Mouse (Mus musculus): ENCODE data around the gene 2610528A11Rik. TPM values are rescaled to one million over a fixed set of nuclear protein-coding genes. Genes with fewer than 3 reads are reported as not detected.

2610528A11Rik gene
- polyA plus RNA-seq, 1 experiment from 2014 or later, result 0.69 TPM

DNA sequence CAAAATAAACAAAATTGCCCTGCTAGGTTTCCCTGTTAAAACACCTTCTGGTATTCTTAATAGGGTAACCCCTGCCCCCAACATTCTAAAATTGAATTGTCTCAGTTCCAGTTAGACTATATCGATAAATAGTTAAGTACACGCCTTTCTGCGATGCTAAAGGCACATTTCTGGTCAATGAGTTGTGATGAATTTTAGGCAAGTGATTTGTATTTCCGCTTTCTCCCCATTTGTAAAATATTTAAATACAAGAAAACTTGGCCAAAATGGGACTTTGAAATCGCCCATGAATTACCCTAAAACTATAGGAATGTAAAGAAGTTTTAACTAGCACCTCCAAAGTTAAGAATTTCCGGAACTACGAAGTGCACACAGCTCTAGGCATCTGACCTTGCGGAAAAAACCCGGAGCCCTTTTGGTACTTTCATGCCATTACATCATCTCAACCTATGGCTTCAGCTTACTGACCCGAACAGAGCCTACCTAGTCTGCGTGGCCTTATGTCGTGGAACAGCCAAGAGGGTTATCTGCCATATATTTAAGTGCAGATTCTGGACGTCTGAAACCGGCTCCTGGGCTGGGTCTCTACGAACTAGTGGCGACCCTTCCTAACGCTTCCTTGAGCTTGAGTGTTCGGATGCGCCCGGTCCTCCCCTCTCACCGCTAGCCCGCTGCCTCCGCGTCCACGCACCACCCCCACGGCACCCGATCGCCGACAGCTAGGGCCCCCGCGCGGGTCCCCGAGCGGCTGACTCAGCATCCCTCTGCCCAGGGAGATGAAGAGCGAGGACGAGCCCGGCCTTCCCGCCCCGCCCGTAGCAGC, 20.7 kb upstream of the 2610528A11Rik start:
- Histone ChIP-seq H3K4me3 (ENCODE audit: low read length) (peak overlapping the region; percentile 92), H3K4me1 (ENCODE audit: control insufficient read depth, insufficient read depth, low read length) (0 out of 2 replicates have a peak, but pooled peaks cover 4% of the 10 kb centered on the region), H3K9ac (ENCODE audit: low read depth, low read length) (peak overlapping the region; percentile 90), H3K9me3 (ENCODE audit: control insufficient read depth, low read length) (no peaks in the 10 kb centered on the region), H3K27me3 (ENCODE audit: control insufficient read depth, insufficient read depth, low read length) (no peaks in the 10 kb centered on the region), H3K36me3 (ENCODE audit: control insufficient read depth, insufficient read depth, low read length) (peaks cover 26% of the 10 kb centered on the region; the same call in 1 of the 2 replicates), H3K4me2 (replicated peaks; ENCODE audit: low read depth, low read length) (peak overlapping the region; percentile 58), H3K27ac (ENCODE audit: low read depth, low read length) (peak overlapping the region; percentile 77)
- 1% methylated on average over 40 of the region's 40 CpGs for WGBS
- peak; percentile 41 for ATAC-seq (ENCODE audit: low FRiP score, low TSS enrichment)

DNA sequence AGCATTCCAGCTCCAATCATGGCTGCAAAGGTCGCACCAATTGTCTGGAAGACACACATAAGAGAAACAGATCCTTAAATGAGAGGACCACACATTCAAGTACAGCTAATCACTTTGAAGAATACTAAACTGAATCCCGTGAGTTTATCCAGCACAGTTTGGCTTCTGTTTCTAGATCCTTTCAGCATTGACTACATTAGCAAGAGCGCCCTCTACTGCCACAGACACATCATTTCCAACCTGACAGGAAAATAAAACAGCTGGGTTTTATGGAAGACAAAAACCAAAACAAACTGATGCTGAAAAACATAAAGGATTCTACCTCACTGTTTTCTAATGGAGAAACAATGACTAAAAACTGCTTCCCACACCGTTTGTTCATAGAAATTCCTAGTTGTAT, 13.8 kb upstream of the 2610528A11Rik start:
- no peaks in the 10 kb centered on the region for H3K4me1 ChIP-seq (ENCODE audit: control insufficient read depth, insufficient read depth, low read length)
- H3K4me2 ChIP-seq (replicated peaks; ENCODE audit: low read depth, low read length), result no peak overlapping the region
- no peak overlapping the region for H3K4me3 ChIP-seq (ENCODE audit: low read length)
- no peak overlapping the region for H3K27ac ChIP-seq (ENCODE audit: low read depth, low read length)
- H3K36me3 ChIP-seq (ENCODE audit: control insufficient read depth, insufficient read depth, low read length), result peaks cover 81% of the 10 kb centered on the region
- ATAC-seq (ENCODE audit: low FRiP score, low TSS enrichment), result no peak
- no peaks in the 10 kb centered on the region for H3K27me3 ChIP-seq (ENCODE audit: control insufficient read depth, insufficient read depth, low read length)
- no peak overlapping the region for H3K9ac ChIP-seq (ENCODE audit: low read depth, low read length)
- no peaks in the 10 kb centered on the region for H3K9me3 ChIP-seq (ENCODE audit: control insufficient read depth, low read length)
- 52% methylated on average over 4 of the region's 4 CpGs for WGBS

- ATAC-seq (ENCODE audit: low FRiP score, low TSS enrichment), result 0 out of 2 replicates have a peak, but pooled peaks have one; percentile 24
- WGBS, result 97% methylated on average over 4 of the region's 4 CpGs
- Histone ChIP-seq H3K27me3 (ENCODE audit: control insufficient read depth, insufficient read depth, low read length) (no peaks in the 10 kb centered on the region), H3K4me2 (replicated peaks; ENCODE audit: low read depth, low read length) (no peak overlapping the region), H3K4me3 (ENCODE audit: low read length) (no peak overlapping the region), H3K9ac (ENCODE audit: low read depth, low read length) (no peak overlapping the region), H3K9me3 (ENCODE audit: control insufficient read depth, low read length) (no peaks in the 10 kb centered on the region), H3K36me3 (ENCODE audit: control insufficient read depth, insufficient read depth, low read length) (peaks cover 36% of the 10 kb centered on the region), H3K27ac (ENCODE audit: low read depth, low read length) (no peak overlapping the region), H3K4me1 (ENCODE audit: control insufficient read depth, insufficient read depth, low read length) (no peaks in the 10 kb centered on the region)
Measured at GRCm38 (mm10) chr14:37119233-37119632, 5.4 kb upstream of the 2610528A11Rik start.

- no peak overlapping the region for H3K4me3 ChIP-seq (ENCODE audit: low read length)
- H3K36me3 ChIP-seq (ENCODE audit: control insufficient read depth, insufficient read depth, low read length), result no peaks in the 10 kb centered on the region
- no peak overlapping the region for H3K9ac ChIP-seq (ENCODE audit: low read depth, low read length)
- H3K9me3 ChIP-seq (ENCODE audit: control insufficient read depth, low read length), result no peaks in the 10 kb centered on the region
- H3K4me1 ChIP-seq (ENCODE audit: control insufficient read depth, insufficient read depth, low read length), result no peaks in the 10 kb centered on the region; the same call in 1 of the 2 replicates
- H3K27ac ChIP-seq (ENCODE audit: low read depth, low read length), result no peak overlapping the region
- WGBS, result 96% methylated on average over 7 of the region's 7 CpGs
- H3K4me2 ChIP-seq (replicated peaks; ENCODE audit: low read depth, low read length), result no peak overlapping the region
- H3K27me3 ChIP-seq (ENCODE audit: control insufficient read depth, insufficient read depth, low read length), result no peaks in the 10 kb centered on the region
- ATAC-seq (ENCODE audit: low FRiP score, low TSS enrichment), result no peak
Measured at GRCm38 (mm10) chr14:37112931-37113330, 891 bp downstream of the 2610528A11Rik start.

- Histone ChIP-seq H3K36me3 (ENCODE audit: control insufficient read depth, insufficient read depth, low read length) (no peaks in the 10 kb centered on the region), H3K4me1 (ENCODE audit: control insufficient read depth, insufficient read depth, low read length) (no peaks in the 10 kb centered on the region; the same call in 1 of the 2 replicates), H3K4me2 (replicated peaks; ENCODE audit: low read depth, low read length) (no peak overlapping the region), H3K9me3 (ENCODE audit: control insufficient read depth, low read length) (no peaks in the 10 kb centered on the region), H3K4me3 (ENCODE audit: low read length) (no peak overlapping the region), H3K27ac (ENCODE audit: low read depth, low read length) (no peak overlapping the region), H3K27me3 (ENCODE audit: control insufficient read depth, insufficient read depth, low read length) (no peaks in the 10 kb centered on the region), H3K9ac (ENCODE audit: low read depth, low read length) (no peak overlapping the region)
- no peak for ATAC-seq (ENCODE audit: low FRiP score, low TSS enrichment)
Measured at GRCm38 (mm10) chr14:37111371-37111770, 2.5 kb downstream of the 2610528A11Rik start.

- no peaks in the 10 kb centered on the region for H3K27me3 ChIP-seq (ENCODE audit: control insufficient read depth, insufficient read depth, low read length)
- H3K4me2 ChIP-seq (replicated peaks; ENCODE audit: low read depth, low read length), result no peak overlapping the region
- no peaks in the 10 kb centered on the region for H3K9me3 ChIP-seq (ENCODE audit: control insufficient read depth, low read length)
- no peak overlapping the region for H3K27ac ChIP-seq (ENCODE audit: low read depth, low read length)
- no peak overlapping the region for H3K9ac ChIP-seq (ENCODE audit: low read depth, low read length)
- WGBS, result 44% methylated on average over 2 of the region's 2 CpGs
- no peaks in the 10 kb centered on the region for H3K36me3 ChIP-seq (ENCODE audit: control insufficient read depth, insufficient read depth, low read length)
- no peak overlapping the region for H3K4me3 ChIP-seq (ENCODE audit: low read length)
- no peak for ATAC-seq (ENCODE audit: low FRiP score, low TSS enrichment)
- peaks cover 3% of the 10 kb centered on the region; the same call in 1 of the 2 replicates for H3K4me1 ChIP-seq (ENCODE audit: control insufficient read depth, insufficient read depth, low read length)
Measured at GRCm38 (mm10) chr14:37110456-37110855, 3.4 kb downstream of the 2610528A11Rik start.

- H3K36me3 ChIP-seq (ENCODE audit: control insufficient read depth, insufficient read depth, low read length), result no peaks in the 10 kb centered on the region
- H3K9ac ChIP-seq (ENCODE audit: low read depth, low read length), result no peak overlapping the region
- WGBS, result 8% methylated on average over 9 of the region's 9 CpGs
- no peak overlapping the region for H3K4me2 ChIP-seq (replicated peaks; ENCODE audit: low read depth, low read length)
- H3K4me1 ChIP-seq (ENCODE audit: control insufficient read depth, insufficient read depth, low read length), result peaks cover 3% of the 10 kb centered on the region; the same call in 1 of the 2 replicates
- ATAC-seq (ENCODE audit: low FRiP score, low TSS enrichment), result no peak
- no peak overlapping the region for H3K27ac ChIP-seq (ENCODE audit: low read depth, low read length)
- no peaks in the 10 kb centered on the region for H3K27me3 ChIP-seq (ENCODE audit: control insufficient read depth, insufficient read depth, low read length)
- H3K9me3 ChIP-seq (ENCODE audit: control insufficient read depth, low read length), result no peaks in the 10 kb centered on the region
- no peak overlapping the region for H3K4me3 ChIP-seq (ENCODE audit: low read length)
Measured at GRCm38 (mm10) chr14:37109975-37110374, 3.8 kb downstream of the 2610528A11Rik start.

DNA sequence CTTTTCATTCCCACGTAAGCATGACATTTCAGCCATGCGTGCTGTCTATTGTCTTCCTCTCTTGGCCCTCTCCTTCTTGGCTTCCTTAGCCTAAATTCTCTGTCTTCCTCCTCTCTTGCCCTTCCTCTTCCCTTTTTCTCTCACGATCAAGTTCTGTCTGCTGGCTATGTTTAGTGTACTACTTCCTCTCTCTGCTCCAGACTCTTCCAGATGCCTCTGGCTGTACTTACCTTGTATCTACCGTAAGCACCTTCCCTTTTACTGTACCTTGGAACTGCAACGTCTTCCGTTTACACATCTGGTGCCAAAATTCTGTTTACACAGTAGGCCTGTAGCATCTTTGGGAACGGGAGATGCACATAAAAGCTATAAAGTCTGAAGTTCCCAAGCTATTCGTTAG, 4.4 kb downstream of the 2610528A11Rik start:
- H3K4me2 ChIP-seq (replicated peaks; ENCODE audit: low read depth, low read length), result no peak overlapping the region
- H3K36me3 ChIP-seq (ENCODE audit: control insufficient read depth, insufficient read depth, low read length), result no peaks in the 10 kb centered on the region
- no peak overlapping the region for H3K4me3 ChIP-seq (ENCODE audit: low read length)
- WGBS, result 50% methylated on average over 8 of the region's 8 CpGs
- H3K27ac ChIP-seq (ENCODE audit: low read depth, low read length), result no peak overlapping the region
- no peak for ATAC-seq (ENCODE audit: low FRiP score, low TSS enrichment)
- no peak overlapping the region for H3K9ac ChIP-seq (ENCODE audit: low read depth, low read length)
- peaks cover 3% of the 10 kb centered on the region; the same call in 1 of the 2 replicates for H3K4me1 ChIP-seq (ENCODE audit: control insufficient read depth, insufficient read depth, low read length)
- no peaks in the 10 kb centered on the region for H3K27me3 ChIP-seq (ENCODE audit: control insufficient read depth, insufficient read depth, low read length)
- no peaks in the 10 kb centered on the region for H3K9me3 ChIP-seq (ENCODE audit: control insufficient read depth, low read length)

- Histone ChIP-seq H3K9me3 (ENCODE audit: control insufficient read depth, low read length) (no peaks in the 10 kb centered on the region), H3K27ac (ENCODE audit: low read depth, low read length) (no peak overlapping the region), H3K27me3 (ENCODE audit: control insufficient read depth, insufficient read depth, low read length) (no peaks in the 10 kb centered on the region), H3K9ac (ENCODE audit: low read depth, low read length) (no peak overlapping the region), H3K36me3 (ENCODE audit: control insufficient read depth, insufficient read depth, low read length) (no peaks in the 10 kb centered on the region), H3K4me1 (ENCODE audit: control insufficient read depth, insufficient read depth, low read length) (peaks cover 3% of the 10 kb centered on the region; the same call in 1 of the 2 replicates), H3K4me3 (ENCODE audit: low read length) (no peak overlapping the region), H3K4me2 (replicated peaks; ENCODE audit: low read depth, low read length) (no peak overlapping the region)
- no peak for ATAC-seq (ENCODE audit: low FRiP score, low TSS enrichment)
- 30% methylated on average over 7 of the region's 7 CpGs for WGBS
Measured at GRCm38 (mm10) chr14:37105846-37106245, 8.0 kb downstream of the 2610528A11Rik start.

Measured in kidney, embryonic 14.5 days (tissue).